Mouse (Mus musculus): ENCODE results near the gene Cyp4f39. TPM values are rescaled to one million over a fixed set of nuclear protein-coding genes. Genes with fewer than 3 reads are reported as not detected.

Cyp4f39 gene
- total RNA-seq (2012; rRNA removed) (0.64 and 0.67 TPM in 2 replicates), total RNA-seq (2014; rRNA removed) (0.58 and 0.64 TPM in 2 replicates), polyA plus RNA-seq (2012; ENCODE audit: insufficient read length, low read depth) (0.70 and 0.93 TPM in 2 replicates)

- DNase-seq (ENCODE audit: extremely low read depth): no peak
- peaks cover 2% of the 10 kb centered on the region for H3K27me3 ChIP-seq (replicated peaks)
- peaks cover 10% of the 10 kb centered on the region for H3K9me3 ChIP-seq (replicated peaks; ENCODE audit: low read length)
- no peak within 1 kb of the TSS for H3K27ac ChIP-seq (ENCODE audit: insufficient read depth, low read depth)
- dilution Hi-C loops (cut with MboI; ENCODE audit: extremely low pct_ligation_motif_present, extremely low pct_unique_long_range_greater_than_20kb, low sequenced_read_pairs) (no loop called here), in situ Hi-C loops (cut with MboI; ENCODE audit: low pct_ligation_motif_present, low pct_unique_long_range_greater_than_20kb, low sequenced_read_pairs) (no loop called here)
- no peaks in the 10 kb centered on the region for H3K79me2 ChIP-seq (replicated peaks; ENCODE audit: control insufficient read depth, extremely low read depth, insufficient read depth, poor library complexity, severe bottlenecking)
- H3K9ac ChIP-seq (ENCODE audit: insufficient read depth, low read depth): no peak within 1 kb of the TSS
- H3K4me3 ChIP-seq (replicated peaks in 1 of 3; ENCODE audit: low read depth in 2 of 3, low read length in 2 of 3, poor library complexity in 1 of 3): peak within 1 kb of the TSS in 1 of 3 experiments; percentile 33
- TF ChIP-seq MAX (IDR thresholded peaks at IDR 0.05; ENCODE audit: low read length) (no peak), RAD21 (IDR thresholded peaks at IDR 0.05; ENCODE audit: low read depth, low read length) (no peak), IRF4 (IDR thresholded peaks at IDR 0.05; ENCODE audit: low read depth, low read length) (no peak), JUN (IDR thresholded peaks at IDR 0.05; ENCODE audit: insufficient read depth, low read depth, low read length) (no peak)
- peak within 1 kb of the TSS; percentile 81 for H3K4me2 ChIP-seq (ENCODE audit: insufficient read depth, low read depth, poor library complexity, severe bottlenecking)
- peaks cover 0 to 3% of the 10 kb centered on the region in 2 experiments; a peak in 2 of 4 replicates for H3K4me1 ChIP-seq (ENCODE audit: control insufficient read depth in 1 of 2, insufficient read depth in 2 of 2)
- peaks cover 0 to 2% of the 10 kb centered on the region in 2 experiments for H3K36me3 ChIP-seq (replicated peaks in 1 of 2; ENCODE audit: control insufficient read depth in 1 of 2, insufficient read depth in 1 of 2, low read length in 1 of 2)
These were observed at the start of gene Cyp4f39 for GRCm38 (mm10) chr17:32452482-32452881. Cyp4f39 (plus strand) TSS chr17:32452723.

GRCm38 (mm10) chr17:32402779-32403157, 49.8 kb upstream of the Cyp4f39 start:
- dilution Hi-C loops (cut with MboI; ENCODE audit: extremely low pct_ligation_motif_present, extremely low pct_unique_long_range_greater_than_20kb, low sequenced_read_pairs) (no loop called here), in situ Hi-C loops (cut with MboI; ENCODE audit: low pct_ligation_motif_present, low pct_unique_long_range_greater_than_20kb, low sequenced_read_pairs) (no loop called here)
- H3K9ac ChIP-seq (ENCODE audit: insufficient read depth, low read depth): peak overlapping the region; percentile 59
- H3K4me3 ChIP-seq (replicated peaks in 1 of 3; ENCODE audit: low read depth in 2 of 3, low read length in 2 of 3, poor library complexity in 1 of 3): peak overlapping the region; percentile 67 to 91 (median 69)
- H3K9me3 ChIP-seq (replicated peaks; ENCODE audit: low read length): no peaks in the 10 kb centered on the region
- no peak for TF ChIP-seq RCOR1 (conservative IDR thresholded peaks at IDR 0.05; ENCODE audit: low read depth, low read length)
- TF ChIP-seq USF2 (conservative IDR thresholded peaks at IDR 0.05; ENCODE audit: low read depth, low read length): no peak
- 0 out of 2 replicates have a peak, but pooled peaks have one; percentile 46 for TF ChIP-seq MEF2A (IDR thresholded peaks at IDR 0.05; ENCODE audit: borderline replicate concordance, low read depth, low read length)
- peak; percentile 59 for TF ChIP-seq HCFC1 (IDR thresholded peaks at IDR 0.05; ENCODE audit: low read depth, low read length)
- TF ChIP-seq IRF4 (IDR thresholded peaks at IDR 0.05; ENCODE audit: low read depth, low read length): no peak
- TF ChIP-seq MYC (IDR thresholded peaks at IDR 0.05; ENCODE audit: low read depth, low read length): no peak; the same call in 1 of the 2 replicates
- TF ChIP-seq MAZ (IDR thresholded peaks at IDR 0.05; ENCODE audit: low read depth, low read length): peak; percentile 46; the same call in 1 of the 2 replicates
- TF ChIP-seq MAFK (IDR thresholded peaks at IDR 0.05; ENCODE audit: insufficient replicate concordance, low read length): no peak
- TF ChIP-seq SIN3A (IDR thresholded peaks at IDR 0.05; ENCODE audit: low read length): peak; percentile 75
- no peak for TF ChIP-seq JUND (conservative IDR thresholded peaks at IDR 0.05; ENCODE audit: low read depth, low read length)
- TF ChIP-seq BHLHE40 (IDR thresholded peaks at IDR 0.05; ENCODE audit: low read depth, low read length): 0 out of 2 replicates have a peak, but pooled peaks have one; percentile 3
- TF ChIP-seq UBTF (IDR thresholded peaks at IDR 0.05; ENCODE audit: low read depth, low read length): no peak
- TF ChIP-seq TCF12 (IDR thresholded peaks at IDR 0.05; ENCODE audit: low read depth, low read length): peak; percentile 66
- TF ChIP-seq ZKSCAN1 (IDR thresholded peaks at IDR 0.05; ENCODE audit: borderline replicate concordance, low read depth, low read length): no peak
- peak; percentile 84 for TF ChIP-seq ELF1 (IDR thresholded peaks at IDR 0.05; ENCODE audit: low read depth, low read length)
- TF ChIP-seq NELFE (IDR thresholded peaks at IDR 0.05; ENCODE audit: low read depth, low read length): peak; percentile 49; the same call in 1 of the 2 replicates
- TF ChIP-seq SMC3 (IDR thresholded peaks at IDR 0.05; ENCODE audit: low read depth, low read length): no peak
- TF ChIP-seq POLR2AphosphoS2 (IDR thresholded peaks at IDR 0.05; ENCODE audit: low read depth, low read length): no peak
- peak; percentile 65 for TF ChIP-seq TBP (conservative IDR thresholded peaks at IDR 0.05; ENCODE audit: low read depth, low read length)
- TF ChIP-seq JUN (IDR thresholded peaks at IDR 0.05; ENCODE audit: insufficient read depth, low read depth, low read length): no peak
- peak; percentile 66 for TF ChIP-seq POLR2A (IDR thresholded peaks at IDR 0.05; ENCODE audit: low read depth, low read length)
- TF ChIP-seq MXI1 (IDR thresholded peaks at IDR 0.05; ENCODE audit: low read depth, low read length): peak; percentile 90
- TF ChIP-seq ETS1 (conservative IDR thresholded peaks at IDR 0.05; ENCODE audit: low read depth, low read length): 0 out of 2 replicates have a peak, but pooled peaks have one; percentile 36
- TF ChIP-seq RAD21 (IDR thresholded peaks at IDR 0.05; ENCODE audit: low read depth, low read length): no peak
- TF ChIP-seq MAX (IDR thresholded peaks at IDR 0.05; ENCODE audit: low read length): peak; percentile 20; the same call in 1 of the 2 replicates
- no peak for TF ChIP-seq ZNF384 (IDR thresholded peaks at IDR 0.05; ENCODE audit: low read depth, low read length)
- peak; percentile 62; the same call in 1 of the 2 replicates for TF ChIP-seq ZMIZ1 (IDR thresholded peaks at IDR 0.05; ENCODE audit: low read depth, low read length)
- H3K27ac ChIP-seq (ENCODE audit: insufficient read depth, low read depth): peak overlapping the region; percentile 56
- peaks cover 5% of the 10 kb centered on the region; the same call in 1 of the 2 replicates for H3K79me2 ChIP-seq (replicated peaks; ENCODE audit: control insufficient read depth, extremely low read depth, insufficient read depth, poor library complexity, severe bottlenecking)
- H3K4me2 ChIP-seq (ENCODE audit: insufficient read depth, low read depth, poor library complexity, severe bottlenecking): peak overlapping the region; percentile 85
- peaks cover 11 to 29% of the 10 kb centered on the region in 2 experiments for H3K4me1 ChIP-seq (ENCODE audit: control insufficient read depth in 1 of 2, insufficient read depth in 2 of 2)
- DNase-seq (ENCODE audit: extremely low read depth): peak; percentile 79
- no peaks in the 10 kb centered on the region for H3K27me3 ChIP-seq (replicated peaks)
- H3K36me3 ChIP-seq (replicated peaks in 1 of 2; ENCODE audit: control insufficient read depth in 1 of 2, insufficient read depth in 1 of 2, low read length in 1 of 2): peaks cover 13 to 29% of the 10 kb centered on the region in 2 experiments
